Mouse (Mus musculus): ENCODE results near the gene Nck2. TPM values are rescaled to one million over a fixed set of nuclear protein-coding genes. Genes with fewer than 3 reads are reported as not detected.
A peak's percentile ranks its signal among the peaks of the same experiment; 100 is the strongest.
"Not testable (repeated sequence)": the region's sequence is repeated elsewhere in the genome, so short reads cannot be mapped to it uniquely, and the experiment has no call there.

Nck2 gene
- total RNA-seq, 2 experiments from 2014 or later: 30.2 to 33.8 TPM

DNA sequence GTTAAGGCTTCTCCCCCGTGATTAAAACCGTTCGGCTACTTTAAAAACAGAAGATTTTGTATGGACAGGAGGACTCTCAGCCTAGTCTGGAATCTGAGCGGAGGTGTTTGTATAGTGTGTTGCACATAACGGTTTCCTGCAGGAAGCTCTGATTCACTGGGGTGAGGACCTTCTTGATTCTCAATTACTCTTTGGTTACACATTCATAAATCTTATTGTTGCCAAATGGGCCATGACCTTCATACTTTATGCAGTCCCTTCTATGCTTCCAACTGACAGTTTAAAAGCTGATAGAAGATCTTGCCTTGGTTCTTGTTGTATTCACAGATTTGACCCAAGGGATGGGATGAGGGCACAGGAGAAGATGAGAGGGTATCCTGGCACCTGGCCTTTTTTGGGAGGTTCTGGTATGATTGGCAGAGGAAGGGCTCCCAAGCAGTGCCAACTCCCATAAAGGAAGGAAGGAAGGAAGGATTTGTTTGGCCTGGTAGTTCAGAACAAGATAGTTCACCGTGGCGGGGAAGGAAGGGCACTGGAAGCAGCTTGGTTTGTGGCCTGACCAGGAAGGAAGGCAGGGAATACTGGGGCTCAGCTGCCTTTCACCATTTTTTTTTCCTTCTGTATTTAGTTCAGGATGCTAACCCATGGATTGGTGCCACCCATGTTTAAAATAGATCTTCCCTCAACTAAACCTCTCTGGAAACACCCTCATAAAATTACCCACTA, 86.1 kb downstream of the Nck2 start:
- peak in 1 of 2 experiments; percentile 12 for DNase-seq
- intact Hi-C loops (cut with DNase I): loop anchor here (5.0 kb wide), 1 partner anchor 83 kb away; no protein-coding TSS in a partner anchor

DNA sequence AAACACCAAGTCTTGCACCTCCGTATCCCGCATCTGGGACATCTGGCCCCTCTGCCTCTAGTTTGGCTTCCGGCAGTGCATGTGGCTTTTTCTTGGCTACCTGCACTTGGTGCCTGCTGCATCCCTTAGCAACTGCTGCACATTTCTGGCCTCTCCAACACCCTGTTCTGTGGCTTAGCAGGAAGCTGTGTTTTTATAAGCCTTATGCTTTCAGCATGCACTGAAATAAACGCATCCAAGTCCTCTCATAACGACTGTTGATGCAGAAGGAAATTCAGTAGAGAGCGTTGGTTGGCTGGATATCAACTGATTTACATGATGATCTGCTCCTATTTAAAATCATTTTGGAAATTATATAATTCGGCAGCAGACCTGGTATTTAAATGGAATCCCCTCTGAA, 86.9 kb downstream of the Nck2 start:
- no peak for DNase-seq
- intact Hi-C loops (cut with DNase I): loop anchor here (5.0 kb wide), 1 partner anchor 84 kb away; no protein-coding TSS in a partner anchor

- DNase-seq: no peak
- intact Hi-C loops (cut with DNase I): loop anchor here (5.0 kb wide), 1 partner anchor 85 kb away; no protein-coding TSS in a partner anchor
Observed at GRCm38 (mm10) chr1:43532279-43532678, 87.9 kb downstream of the Nck2 start.

GRCm38 (mm10) chr1:43533497-43533896, 89.1 kb downstream of the Nck2 start:
- not testable (repeated sequence) for DNase-seq
- intact Hi-C loops (cut with DNase I): loop anchor here (5.0 kb wide), 1 partner anchor 86 kb away; no protein-coding TSS in a partner anchor

DNA sequence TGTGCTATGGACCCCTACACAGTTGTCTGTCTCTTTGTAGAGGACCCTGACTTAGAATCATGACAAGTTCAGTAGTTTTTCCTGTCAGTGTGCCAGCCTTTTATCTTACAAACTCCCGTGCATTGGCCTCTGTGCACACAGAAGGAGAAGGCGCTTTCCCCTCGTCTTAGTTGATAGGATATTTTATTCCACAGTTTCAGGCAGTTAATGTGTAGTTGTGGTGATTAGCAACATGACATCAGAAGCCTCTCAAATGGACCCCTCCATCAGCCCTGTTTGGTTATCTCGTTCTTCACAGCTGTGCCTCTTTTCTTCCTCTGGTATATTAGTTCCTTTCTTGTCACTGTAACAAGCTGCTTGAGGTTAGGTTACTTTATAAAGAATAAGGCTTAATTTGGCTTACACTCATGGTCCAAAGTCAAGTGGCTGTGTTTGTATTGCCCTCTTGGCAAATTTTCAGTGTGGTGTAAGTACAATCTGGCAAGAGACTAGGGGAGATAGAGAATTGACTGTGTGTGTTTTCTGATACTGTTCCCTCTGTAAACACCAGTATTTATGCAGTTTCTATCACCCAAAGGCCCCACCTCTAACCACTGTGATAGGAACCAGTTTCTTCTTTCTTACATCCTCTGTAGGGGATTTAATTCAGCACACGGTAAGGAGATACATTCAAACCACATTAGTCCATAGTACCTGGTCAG, 89.8 kb downstream of the Nck2 start:
- DNase-seq: no peak
- intact Hi-C loops (cut with DNase I): loop anchor here (5.0 kb wide), 1 partner anchor 87 kb away; no protein-coding TSS in a partner anchor

DNA sequence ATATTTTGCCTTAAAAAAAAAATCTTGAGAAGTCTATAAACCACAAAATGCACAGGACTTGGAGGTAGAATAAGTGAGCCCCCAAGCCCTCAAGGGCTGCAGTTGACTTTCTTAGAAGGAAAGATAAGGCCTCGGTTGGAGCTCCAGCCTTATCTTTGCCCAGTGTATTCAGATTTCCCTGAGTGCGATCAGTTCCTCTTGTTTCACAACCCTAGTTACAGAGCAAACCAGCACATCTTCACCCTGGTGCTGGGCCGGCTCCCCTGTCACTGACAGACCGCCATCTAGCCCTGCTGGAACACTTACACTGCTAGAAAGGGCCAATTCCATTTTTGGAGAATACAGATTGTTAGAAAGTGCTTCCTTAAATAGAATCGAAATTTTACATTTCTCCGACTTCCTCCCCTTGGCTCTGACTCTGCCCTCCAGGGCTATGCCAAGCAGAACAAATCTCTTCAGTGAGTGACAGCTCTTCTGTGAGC, 91.2 kb downstream of the Nck2 start:
- intact Hi-C loops (cut with DNase I): loop anchor here (5.0 kb wide), 1 partner anchor 233 kb away; no protein-coding TSS in a partner anchor
- DNase-seq: peak; percentile 15 to 26

DNA sequence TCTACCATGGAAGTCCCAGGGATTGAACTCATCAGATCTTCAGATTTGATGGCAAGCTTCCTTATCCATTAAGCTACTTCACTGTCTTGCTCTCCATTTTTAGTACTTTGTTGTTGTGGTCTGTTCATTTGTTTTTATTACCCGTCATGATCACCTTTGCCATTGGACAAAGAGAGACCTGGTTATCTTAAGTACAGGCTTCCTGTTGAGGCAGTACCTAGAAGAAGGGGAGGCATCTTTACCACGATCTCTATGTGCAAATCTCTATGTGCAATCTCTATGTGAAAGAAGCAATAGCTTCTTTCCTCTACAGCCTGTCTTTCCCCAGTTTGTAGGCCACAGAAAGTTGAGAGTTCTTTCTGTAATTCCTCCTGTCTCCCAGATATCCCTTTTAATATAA, 91.9 kb downstream of the Nck2 start:
- intact Hi-C loops (cut with DNase I): loop anchor here (5.0 kb wide), 1 partner anchor 234 kb away; no protein-coding TSS in a partner anchor
- DNase-seq: no peak

- intact Hi-C loops (cut with DNase I): loop anchor here (5.0 kb wide), 1 partner anchor 235 kb away; no protein-coding TSS in a partner anchor
- no peak for DNase-seq
Observed at GRCm38 (mm10) chr1:43537021-43537420, 92.6 kb downstream of the Nck2 start.

GRCm38 (mm10) chr1:43537496-43537895, 93.1 kb downstream of the Nck2 start:
- intact Hi-C loops (cut with DNase I): loop anchor here (5.0 kb wide), 1 partner anchor 235 kb away; no protein-coding TSS in a partner anchor
- no peak for DNase-seq

GRCm38 (mm10) chr1:43538716-43539115, 94.3 kb downstream of the Nck2 start:
- intact Hi-C loops (cut with DNase I): loop anchor here (5.0 kb wide), 1 partner anchor 236 kb away; no protein-coding TSS in a partner anchor
- DNase-seq: no peak

- DNase-seq: no peak
- intact Hi-C loops (cut with DNase I): loop anchor here (5.0 kb wide), 1 partner anchor 238 kb away; no protein-coding TSS in a partner anchor
Observed at GRCm38 (mm10) chr1:43539689-43540380, 95.5 kb downstream of the Nck2 start.

- no peak for DNase-seq
- intact Hi-C loops (cut with DNase I): no loop called here
Observed at GRCm38 (mm10) chr1:43542339-43542738, 98.0 kb downstream of the Nck2 start.

- DNase-seq: no peak
- intact Hi-C loops (cut with DNase I): no loop called here
Observed at GRCm38 (mm10) chr1:43547644-43548043, 103.3 kb downstream of the Nck2 start.

- intact Hi-C loops (cut with DNase I): no loop called here
- DNase-seq: no peak
Observed at GRCm38 (mm10) chr1:43548749-43549148, 104.4 kb downstream of the Nck2 start.

GRCm38 (mm10) chr1:43550525-43550924, 106.1 kb downstream of the Nck2 start:
- no peak for DNase-seq
- intact Hi-C loops (cut with DNase I): no loop called here

DNA sequence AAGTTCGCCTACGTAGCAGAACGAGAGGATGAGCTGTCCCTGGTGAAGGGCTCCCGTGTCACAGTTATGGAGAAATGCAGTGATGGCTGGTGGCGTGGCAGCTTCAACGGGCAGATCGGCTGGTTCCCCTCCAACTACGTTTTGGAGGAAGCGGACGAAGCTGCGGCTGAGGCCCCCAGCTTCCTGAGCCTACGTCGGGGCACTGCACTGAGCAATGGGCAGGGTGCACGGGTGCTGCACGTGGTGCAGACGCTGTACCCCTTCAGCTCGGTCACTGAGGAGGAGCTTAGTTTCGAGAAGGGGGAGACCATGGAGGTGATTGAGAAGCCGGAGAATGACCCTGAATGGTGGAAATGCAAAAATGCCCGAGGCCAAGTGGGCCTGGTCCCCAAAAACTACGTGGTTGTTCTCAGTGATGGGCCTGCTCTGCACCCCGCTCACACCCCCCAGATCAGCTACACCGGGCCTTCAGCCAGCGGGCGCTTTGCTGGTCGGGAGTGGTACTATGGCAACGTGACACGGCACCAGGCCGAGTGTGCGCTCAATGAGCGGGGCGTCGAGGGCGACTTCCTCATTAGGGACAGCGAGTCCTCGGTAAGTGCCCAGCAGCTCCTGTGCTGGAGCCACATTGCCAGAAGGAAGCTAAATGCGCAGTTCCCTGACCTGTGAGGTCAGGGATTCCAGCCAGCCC, 109.8 kb downstream of the Nck2 start:
- DNase-seq; intact Hi-C loops (cut with DNase I): not testable (repeated sequence)

GRCm38 (mm10) chr1:43555222-43555974, 111.0 kb downstream of the Nck2 start:
- no peak for DNase-seq
- intact Hi-C loops (cut with DNase I): no loop called here

DNA sequence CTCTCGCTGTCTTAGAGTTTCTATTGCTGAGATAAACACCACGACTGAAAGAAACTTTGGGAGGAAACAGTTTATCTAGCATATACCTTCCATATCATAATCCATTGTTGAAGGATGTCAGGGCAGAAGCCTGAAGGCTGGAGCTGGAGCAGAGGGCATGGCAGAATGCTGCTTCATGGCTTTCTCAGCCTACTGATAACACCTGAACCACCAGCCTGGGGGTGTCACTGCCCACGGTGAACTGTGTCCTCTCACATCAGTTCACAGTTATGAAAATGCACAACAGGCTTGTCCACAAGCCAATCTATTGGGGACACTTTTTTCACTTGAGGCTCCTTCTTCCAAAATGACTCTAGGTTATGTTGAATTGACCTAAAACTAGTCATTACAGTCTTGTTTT, 114.0 kb downstream of the Nck2 start:
- DNase-seq: no peak
- intact Hi-C loops (cut with DNase I): no loop called here

- intact Hi-C loops (cut with DNase I): no loop called here
- no peak for DNase-seq
Observed at GRCm38 (mm10) chr1:43559043-43559692, 114.8 kb downstream of the Nck2 start.

Data from heart, postnatal 10 days (tissue).